Mouse (Mus musculus) lung, postnatal 14 days (tissue): ENCODE data around the gene Rbbp5.

ENCODE experiments used
- DNase-seq: peaks from one replicate; pipeline ENCODE4 v3.0.0; 2021

The Rbbp5 gene

DNA sequence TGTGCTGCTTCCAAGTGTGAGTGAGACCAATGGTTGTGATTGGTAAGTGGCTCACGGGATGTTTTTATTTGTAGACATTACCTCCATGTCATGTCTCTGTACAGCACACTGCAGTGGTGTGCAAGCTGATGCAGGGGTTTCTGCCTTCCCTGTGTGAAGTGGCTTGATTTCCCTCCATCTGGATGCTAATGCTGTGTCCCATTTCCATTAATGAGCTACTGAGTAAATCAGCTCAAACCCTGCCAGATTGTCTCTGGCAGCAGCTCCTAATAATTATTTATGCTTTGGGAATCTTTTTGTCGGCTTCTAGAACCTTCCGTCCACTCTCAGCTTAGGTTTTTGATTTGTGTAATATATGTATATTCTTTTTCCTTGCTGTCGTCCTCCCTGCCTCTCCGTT is 28.0 kb downstream of the Rbbp5 start:
- no peak for DNase-seq

DNA sequence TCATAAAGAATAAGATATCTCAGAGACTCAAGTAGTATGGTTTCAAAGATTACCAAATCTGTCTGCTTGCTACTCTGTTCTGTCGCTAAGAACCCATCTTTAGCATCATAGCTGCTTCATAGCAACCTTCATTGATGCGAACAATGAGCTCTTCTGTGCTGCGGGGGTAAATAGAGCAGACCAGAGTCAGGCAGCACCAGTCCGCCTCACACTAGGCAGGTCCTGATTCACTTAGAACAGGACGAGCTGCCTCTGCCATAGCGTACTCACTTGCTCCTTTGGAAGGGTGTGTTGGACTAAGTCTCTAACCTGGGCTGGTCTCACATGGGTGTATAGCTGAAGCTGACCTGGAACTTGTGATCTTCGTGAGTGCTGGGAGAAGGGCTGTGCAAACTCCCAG is 28.9 kb downstream of the Rbbp5 start, which contains the start of gene Tmem81:
Gene Tmem81, plus strand, starts transcription at position 173 of the 400 bp plus-strand sequence.
- DNase-seq: no peak

DNA sequence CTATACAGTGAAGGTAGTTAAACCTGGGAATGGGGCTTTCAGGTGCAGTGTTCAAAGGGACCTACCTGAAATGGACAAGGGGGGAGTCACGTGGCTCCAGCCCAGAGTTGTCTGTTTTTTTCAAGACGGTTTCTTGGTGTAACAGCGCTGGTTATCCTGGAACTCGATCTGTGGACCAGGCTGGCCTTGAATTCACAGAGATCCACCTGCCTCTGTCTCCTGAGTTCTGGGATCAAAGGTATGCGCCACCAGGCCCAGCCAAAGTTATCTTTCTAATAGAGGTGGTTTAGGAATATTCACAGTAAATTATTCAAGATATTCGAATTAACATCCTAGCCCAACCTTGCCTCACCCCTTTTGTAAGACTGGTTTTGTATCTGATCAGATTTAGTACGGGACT is 29.5 kb downstream of the Rbbp5 start:
- DNase-seq: no peak

DNA sequence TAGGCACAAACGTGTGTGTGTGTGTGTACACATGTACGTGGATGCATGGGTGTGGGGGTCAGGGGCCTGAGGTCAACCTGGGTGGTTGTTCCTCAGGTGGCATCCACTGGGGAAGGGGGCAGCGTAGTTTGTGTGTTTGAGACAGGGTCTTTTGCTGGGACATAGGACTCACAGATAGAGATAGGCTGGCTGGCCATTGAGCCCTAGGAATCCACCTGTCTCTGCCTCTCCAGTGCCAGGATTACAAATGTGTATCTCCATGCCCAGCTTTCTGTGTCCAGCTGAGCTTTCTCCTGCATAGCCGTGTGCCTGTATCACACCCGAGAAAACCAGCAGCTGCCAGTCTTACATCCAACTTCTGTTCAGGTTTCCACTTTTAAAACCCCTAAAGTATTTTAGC is 32.6 kb downstream of the Rbbp5 start:
- no peak for DNase-seq

DNA sequence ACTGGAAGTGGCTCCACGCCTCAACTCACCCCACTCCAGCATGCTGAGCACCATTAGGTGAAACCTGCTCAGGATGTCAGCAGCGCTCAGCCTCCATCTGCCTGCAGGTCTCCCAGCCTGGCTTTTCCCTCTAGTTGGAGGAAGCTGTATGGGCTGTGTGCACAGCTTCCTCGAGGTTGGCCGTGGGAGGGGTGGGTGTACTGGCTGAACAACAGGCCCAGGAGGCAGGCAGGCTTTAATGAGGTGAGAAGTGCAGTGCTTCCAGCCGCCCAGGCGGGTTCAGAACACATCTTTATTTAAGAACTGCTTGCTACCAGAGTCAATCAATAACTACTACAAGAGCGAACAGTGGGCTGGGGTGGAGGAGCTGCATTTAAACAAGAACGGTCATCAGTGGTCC is 34.4 kb downstream of the Rbbp5 start:
- DNase-seq: no peak

DNA sequence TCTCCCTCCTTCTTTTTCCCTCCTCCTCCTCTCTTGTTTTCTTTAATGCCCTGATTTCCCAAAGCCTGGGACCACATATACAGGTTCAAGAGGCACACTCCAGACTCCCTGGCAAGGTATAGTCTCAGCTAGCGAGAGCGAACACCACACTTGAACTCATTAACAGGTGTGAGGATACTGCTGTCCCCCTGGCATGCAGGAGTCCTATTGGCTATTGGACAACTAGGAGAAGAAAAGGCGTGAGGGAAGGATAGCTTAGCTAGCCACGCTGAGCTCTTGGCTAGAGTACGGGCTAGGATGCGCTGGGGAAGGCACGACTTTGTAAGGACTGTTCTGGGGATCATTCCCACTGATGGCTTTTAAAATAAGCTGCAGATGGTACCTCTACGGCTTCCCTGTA is 34.9 kb downstream of the Rbbp5 start:
- no peak for DNase-seq

DNA sequence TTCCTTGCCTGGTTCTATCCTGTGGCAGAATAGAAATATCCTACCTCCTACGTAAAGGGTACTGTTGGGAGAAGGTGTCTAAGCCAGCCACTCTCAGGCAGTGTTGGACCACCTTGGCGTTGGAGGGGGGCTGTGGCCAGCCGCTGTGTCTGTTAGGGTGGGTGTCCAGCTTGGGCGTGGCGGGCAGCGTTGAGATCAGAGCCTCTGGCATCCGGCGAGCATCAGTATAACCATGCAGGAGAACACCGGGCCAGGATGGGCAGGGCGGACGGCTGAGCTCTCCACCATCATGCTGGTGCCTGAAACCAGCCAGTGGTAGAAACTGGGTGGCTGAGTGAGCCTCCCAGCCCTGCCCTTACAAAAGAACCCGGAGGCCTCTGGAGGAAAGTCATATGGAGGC is 38.2 kb downstream of the Rbbp5 start:
- no peak for DNase-seq

DNA sequence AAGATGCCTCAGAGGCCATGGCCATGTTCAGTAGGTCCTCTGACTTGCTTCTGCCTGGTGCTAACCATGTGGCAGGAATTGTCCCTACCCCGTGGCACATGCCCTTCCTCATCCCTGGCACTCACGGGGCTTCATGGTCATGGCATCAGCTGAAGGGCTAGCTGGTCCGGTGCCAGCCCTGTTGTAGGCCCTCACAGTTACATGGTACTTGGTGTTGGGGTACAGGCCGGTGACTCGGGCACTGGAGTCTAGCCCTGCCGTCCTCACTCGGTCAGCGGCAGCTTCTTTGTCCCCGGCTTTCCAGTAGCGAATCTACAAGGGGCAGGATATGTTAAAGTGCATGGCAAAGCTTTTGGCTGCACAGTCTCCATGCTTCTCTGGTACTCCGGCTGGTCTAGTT is 39.6 kb downstream of the Rbbp5 start:
- no peak for DNase-seq

DNA sequence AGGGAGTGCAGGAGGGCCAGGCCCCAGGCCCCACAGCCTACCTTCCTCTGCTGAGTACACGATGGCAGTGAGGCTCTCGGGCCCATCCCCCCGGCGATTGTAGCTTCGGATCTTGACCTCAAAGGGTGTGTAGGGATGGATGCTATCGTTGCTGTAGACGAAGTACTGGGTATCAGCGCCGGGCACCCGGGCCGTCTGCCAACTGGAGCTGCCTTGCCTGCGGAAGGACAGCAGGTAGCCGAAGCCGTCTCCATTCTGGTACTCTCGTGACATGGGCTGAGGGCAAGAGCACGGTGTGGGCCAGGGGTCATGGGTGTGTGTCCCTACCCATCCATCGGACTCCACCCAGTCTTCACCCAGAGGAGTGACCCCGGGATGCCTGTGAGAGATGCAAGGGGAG is 41.5 kb downstream of the Rbbp5 start:
- no peak for DNase-seq

DNA sequence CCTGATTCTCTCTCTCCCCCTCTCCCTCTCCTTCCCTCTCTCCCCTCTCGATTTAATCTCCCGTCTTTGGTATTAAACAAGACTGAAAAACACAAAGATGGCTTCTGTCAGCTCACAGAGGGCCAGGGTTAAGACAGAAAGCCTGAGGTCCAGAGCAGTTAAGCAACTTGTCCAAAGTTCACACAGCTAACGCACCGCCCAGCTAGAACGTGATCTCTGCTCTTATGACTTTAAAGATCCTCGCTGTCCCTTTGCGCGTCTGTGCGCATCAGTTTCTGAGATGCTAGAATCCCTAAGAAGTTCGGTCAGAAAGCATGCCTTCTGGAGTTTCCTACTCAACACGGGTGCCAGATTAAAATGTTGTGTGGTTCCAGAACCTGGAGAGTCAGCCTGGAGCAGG is 42.6 kb downstream of the Rbbp5 start:
- no peak for DNase-seq

DNA sequence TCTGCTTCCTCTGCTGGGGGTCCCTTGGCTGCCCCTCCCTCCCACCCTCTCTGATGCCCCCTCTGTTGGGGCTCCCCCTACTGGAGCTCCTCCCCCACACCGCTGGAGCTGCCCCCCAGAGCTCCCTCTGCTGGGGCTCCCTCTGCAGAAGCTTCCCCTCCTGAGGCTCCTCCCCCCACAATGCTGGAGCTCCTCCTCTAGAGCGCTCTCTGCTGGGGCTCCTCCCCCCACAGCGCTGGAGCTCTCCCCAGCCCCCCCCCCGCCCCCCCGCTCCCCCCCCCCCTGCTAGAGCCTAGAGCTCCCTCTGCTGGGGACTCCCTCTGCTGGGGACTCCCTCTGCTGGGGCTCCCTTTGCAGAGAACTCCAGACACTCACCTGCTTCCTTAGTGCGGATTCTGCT is 43.6 kb downstream of the Rbbp5 start:
- DNase-seq: peak; percentile 69

DNA sequence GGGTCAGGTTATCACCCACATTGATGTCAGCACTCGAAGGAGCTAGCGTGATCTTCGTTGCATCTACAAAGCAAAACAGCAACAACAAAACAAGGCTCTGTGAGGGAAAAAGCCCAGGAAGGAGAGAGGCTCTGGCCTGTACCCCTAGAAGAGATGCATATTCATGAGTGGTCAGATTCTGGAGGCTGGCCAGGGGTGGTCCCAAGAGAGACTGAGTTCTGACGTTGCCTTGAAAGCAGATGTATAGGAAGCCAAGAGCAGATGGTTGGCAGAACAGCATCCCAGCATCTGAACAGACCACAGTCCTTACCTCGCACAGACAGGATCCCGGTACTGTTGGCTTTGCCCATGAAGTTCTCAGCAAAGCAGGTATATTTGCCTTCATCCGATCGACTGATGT is 45.9 kb downstream of the Rbbp5 start:
- DNase-seq: no peak

DNA sequence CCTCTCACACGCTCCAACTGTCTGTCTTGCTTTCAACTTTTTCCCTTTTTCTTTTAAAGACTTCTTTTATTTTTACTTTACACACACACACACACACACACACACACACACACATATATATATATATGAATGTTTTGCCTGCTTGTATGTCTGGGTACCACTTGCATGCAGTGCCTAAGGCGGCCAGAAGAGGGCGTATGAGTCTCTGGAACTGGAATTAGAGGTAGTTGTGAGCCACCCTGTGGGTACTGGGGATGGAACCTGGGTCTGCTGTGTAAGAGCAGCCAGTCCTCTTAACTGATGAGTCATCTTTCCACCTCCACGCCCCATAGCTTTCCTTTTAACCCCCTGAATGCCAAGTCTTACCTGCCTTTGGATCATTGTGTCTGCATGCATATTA is 46.8 kb downstream of the Rbbp5 start:
- DNase-seq: peak; percentile 34

DNA sequence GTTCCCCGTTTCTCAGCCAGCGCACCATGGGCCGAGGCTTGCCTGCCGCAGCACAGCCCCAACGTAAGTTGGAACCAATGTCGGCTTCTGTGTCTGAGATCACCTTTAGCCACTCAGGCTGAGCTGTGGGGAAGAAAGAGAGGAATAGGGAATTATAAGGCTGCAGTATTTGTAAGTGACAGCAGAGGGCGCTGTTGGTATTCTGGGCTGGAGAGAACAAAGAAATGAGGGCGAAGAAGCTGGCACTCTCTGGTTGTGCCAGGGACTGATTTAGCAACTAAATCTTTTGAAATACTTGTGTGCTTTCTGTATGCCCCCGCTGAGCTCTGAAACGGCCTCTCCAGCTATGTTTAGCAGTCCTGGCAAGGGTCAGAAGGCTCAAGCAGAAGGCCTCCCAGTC is 48.7 kb downstream of the Rbbp5 start:
- DNase-seq: peak; percentile 80

DNA sequence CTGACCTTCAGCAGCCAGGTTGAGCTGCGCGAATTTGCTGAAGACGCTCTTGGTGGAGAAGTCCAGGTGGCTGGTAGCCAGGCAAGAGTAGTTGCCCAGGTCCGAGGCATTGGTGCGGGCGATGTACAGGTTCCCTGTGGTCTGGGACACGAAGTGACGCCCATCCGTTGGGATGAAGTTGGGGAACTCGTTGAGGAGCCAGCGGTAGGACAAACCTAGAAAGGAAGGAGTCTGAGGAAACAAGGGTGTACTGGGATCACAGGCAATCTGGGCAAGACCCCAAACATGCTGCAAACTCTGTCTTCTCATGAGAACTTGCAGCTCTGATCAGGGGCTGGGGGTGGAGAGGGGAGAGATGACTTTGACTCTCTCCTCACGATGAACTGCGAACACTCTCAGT is 50.9 kb downstream of the Rbbp5 start:
- no peak for DNase-seq

DNA sequence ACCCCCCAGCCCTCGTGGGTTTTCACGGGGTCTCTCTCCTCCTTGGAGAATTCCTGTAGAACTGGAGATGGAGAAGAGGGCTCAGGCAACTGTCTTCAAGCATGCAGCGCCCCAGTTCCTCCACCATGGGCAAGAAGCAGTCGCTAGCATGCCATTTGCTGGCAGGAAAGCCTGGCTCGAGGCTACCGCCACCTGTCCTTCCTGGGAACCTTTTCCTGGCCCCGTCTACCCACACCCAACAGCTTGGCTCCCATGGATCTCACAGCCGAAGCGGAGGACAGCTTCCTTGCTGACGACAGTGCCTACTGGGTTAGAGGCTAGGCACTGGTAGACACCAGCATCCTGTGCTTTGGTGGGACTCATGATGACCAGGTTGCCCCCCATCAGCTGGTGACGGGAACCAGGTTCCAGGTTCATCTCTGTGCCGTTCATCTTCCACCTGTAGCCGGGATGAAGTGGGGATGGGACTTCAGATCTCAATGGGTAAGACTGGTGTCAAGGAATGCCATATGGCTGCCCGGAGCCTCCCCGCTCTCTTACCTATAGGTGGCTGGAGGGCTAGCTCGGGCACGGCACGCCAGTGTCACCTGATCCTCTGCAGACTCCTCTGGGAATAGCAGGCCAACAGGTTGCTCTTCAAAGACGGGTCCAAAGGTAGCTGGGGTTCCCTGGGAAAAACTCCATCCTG is 51.6 kb downstream of the Rbbp5 start:
- no peak for DNase-seq

DNA sequence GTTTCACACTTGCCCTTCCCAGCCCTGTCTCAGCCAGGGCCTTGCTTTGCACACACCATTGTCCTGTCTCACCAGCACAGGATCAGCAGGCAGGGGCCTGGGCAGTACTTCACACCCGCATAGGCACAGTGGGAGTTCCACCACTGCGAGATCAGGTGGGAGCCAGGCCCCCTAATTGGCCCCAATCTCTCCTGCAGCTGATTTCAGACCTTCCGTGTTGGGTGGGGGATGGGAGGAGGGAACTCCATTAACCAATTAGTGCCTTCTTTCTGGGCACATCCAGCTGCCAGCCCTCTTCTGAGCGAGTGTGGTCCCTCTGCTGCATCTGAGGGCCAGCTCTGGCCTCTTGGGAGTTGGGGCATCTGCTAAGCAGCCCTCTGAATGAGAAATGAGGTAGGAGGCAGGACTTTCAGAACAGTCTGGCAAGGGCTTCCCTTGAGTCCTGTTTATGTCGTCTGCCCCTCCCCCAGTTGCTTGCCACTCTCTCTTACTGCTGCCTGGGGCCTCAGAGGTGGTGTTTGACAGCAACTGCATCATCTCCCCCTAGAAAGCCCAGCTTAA is 53.5 kb downstream of the Rbbp5 start:
- DNase-seq: no peak

DNA sequence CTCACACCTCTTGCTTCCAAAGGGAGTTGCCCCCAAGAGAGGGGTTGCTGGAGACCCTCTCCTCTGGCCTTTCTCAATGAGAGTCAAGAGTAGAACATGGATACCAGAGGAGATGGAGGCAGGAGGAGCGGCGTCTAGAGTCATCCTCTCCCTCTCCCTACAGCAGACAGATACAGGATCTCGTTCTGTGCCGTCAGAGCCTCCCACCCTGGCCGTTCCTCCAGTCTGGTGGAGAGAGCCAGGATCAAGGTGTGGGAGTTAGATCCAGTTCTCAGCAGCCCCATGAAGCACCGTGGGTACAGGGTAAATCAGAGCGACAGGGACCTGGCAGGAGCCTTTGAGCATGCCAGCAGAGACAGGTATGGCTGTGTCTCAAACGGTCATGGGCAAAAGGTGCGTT is 55.4 kb downstream of the Rbbp5 start:
- DNase-seq: no peak

DNA sequence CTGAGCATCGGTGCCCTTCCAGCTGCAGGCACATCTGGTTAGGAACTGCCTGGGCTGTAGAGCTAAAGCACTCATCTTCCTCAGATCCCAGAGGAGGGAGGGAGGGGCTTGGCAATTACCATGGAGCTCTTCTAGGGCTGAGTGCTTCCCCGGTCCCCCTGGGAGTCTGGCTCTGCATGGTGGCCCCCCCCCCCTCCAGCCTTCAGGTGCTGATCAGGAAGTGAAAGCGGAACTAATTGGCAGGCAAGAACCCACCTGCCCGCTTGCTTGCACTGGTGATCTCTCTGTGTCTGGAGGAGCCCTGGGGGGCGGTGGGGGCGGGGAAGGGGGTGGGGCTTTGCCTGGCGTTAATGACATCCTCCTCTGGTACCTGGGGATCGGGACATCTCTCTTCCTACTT is 56.7 kb downstream of the Rbbp5 start:
- DNase-seq: no peak

DNA sequence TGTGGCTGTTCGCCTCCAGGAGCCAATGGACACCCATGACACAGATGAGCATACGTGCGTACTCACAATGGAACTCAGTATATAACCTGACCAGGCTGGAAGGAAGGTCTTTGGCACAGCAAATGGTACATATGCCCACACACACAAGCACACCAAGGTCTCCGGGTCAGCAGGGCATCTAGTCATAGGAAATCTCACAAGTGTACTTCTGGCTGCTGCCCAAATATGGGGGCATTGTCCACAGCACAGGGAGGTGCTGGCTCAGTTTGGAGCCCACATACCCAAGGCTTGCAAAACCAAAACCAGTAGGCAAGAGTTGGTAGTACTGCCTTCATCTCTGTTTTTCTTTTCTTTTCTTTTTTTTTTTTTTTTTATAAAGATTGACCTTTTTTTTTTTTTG is 58.4 kb downstream of the Rbbp5 start:
- DNase-seq: no peak

DNA sequence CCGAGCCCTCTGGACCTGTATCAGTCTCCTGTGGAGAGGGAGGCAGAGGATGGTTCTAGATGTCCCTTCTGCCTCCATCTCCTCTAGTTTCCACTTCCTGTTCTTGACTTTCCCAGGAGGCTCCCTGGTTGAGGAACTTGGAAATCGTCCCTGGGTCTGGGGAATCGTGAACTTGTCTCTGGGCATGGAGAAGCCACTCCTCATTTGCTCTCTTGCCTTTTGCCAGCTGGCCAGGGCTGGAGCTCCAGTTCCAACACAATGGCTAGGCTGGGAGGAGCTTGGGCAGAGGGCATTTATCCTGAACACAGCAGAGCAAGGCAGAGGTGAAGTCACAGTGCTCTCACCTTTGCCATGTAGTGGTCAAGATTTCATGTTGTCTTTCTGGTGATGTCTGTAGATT is 59.3 kb downstream of the Rbbp5 start:
- no peak for DNase-seq

DNA sequence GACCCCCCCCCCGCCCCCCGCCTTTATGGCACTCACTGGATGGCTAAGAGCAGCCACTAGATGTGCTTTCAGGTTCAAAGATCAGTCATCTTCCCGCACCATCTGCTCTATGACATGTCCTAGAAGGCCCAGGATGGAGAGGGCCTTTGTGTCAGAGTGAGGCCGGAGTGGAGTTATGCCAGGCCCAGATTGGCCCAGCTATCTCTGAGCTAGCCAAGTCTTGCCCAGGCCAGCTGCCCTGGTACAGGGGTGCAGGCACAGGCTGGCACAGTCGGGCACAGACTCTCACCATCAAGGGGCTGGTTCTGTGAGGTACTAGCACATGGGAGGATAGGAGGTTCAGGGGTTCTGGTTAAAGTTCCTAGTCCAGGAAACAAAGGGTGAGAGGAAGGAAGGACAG is 60.6 kb downstream of the Rbbp5 start:
- DNase-seq: no peak

DNA sequence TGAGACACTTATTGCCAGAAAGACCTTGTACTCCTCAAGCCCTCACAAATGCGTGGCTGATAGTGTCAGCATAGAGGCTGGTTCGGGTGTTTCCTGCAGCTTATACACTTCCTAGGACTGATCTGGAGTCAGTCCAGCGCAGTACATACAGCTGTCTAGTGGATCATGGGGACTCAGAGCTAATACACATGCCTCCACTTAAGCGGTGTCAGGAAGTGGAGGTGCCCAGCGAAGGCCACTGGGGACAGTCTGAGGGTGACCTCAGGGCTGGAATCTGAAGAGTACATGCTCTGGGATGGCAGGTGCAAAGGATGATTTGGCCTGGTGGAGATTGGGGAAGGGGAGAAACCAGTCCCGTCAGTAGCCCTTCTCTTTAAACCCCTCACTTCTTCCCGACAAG is 63.5 kb downstream of the Rbbp5 start:
- no peak for DNase-seq

DNA sequence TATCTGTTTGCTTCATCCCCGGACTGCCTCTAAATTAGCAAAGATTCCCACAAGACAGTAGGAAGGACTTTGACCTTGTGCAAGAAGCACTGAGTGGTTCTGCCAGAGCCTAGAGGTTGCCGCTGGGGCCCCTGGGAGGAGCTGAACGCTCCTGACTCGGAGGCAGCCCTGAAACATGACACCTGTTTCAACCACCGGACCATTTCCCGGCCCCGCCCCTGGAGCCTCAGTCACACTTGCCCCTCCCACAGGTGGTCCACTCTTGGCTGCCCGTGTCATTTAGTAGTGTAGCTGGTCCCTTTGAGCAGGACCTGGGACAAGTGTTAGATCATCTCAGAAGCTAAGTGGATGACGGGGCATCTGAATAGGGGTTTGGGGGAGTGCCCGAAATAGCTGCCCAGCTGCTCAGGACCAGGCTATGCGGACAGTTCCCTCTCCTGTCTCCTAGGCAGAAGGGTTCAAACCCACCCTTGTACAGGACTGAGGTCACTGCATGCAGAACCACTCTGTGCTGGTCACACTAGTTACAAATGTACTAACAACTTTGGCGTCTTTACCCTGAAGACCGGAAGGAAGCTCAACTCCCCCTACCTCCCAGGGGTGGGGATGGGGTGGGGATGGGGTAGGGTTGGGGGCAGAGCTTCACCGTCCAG is 64.1 kb downstream of the Rbbp5 start:
- no peak for DNase-seq
